Mouse (Mus musculus) hindbrain, embryonic 16.5 days (tissue): ENCODE data around the gene Ccne1. TPM values are rescaled to one million over a fixed set of nuclear protein-coding genes. Genes with fewer than 3 reads are reported as not detected.

Experiments
- polyA plus RNA-seq: library from polyadenylated mRNA; unstranded; fragments of >200 nt; fragmentation: Nextera tagmentation; extraction: Ambion mirVana; gene quantifications from 2 replicates; pipeline ENCODE4 v1.2.1, GENCODE M21; 2015

Gene Ccne1
- polyA plus RNA-seq, 1 experiment from 2014 or later, result 20.2 TPM

Other genes starting within 250 kb of the Ccne1 start
- 31.5 and 35.3 TPM in 2 replicates for gene Uri1, start 84.0 kb downstream of the Ccne1 start, polyA plus RNA-seq
- 32.7 and 33.7 TPM in 2 replicates for gene 1600014C10Rik, start 75.7 kb upstream of the Ccne1 start, polyA plus RNA-seq
- gene Plekhf1, start 120.5 kb upstream of the Ccne1 start, polyA plus RNA-seq, result 0.79 and 1.2 TPM in 2 replicates
- 74.4 and 75.2 TPM in 2 replicates for gene Pop4, start 163.9 kb upstream of the Ccne1 start, polyA plus RNA-seq